Mouse (Mus musculus) heart, adult 2 months (tissue): ENCODE measurements around the gene Itga4.

Experiments used
- CTCF ChIP-seq: fragments of 200-600 bp; IDR thresholded peaks from 2 replicates; pipeline ENCODE4 v1.8.1; 2022; ENCODE audit warnings: antibody characterized with exemption, mild to moderate bottlenecking, moderate library complexity
- POLR2A ChIP-seq: fragments of 200-500 bp; IDR thresholded peaks from 2 replicates; pipeline ENCODE4 v1.6.1; 2011; ENCODE audit warnings: mild to moderate bottlenecking, low read depth, low read length, control low read depth; ENCODE audit not compliant: insufficient read depth

DNA sequence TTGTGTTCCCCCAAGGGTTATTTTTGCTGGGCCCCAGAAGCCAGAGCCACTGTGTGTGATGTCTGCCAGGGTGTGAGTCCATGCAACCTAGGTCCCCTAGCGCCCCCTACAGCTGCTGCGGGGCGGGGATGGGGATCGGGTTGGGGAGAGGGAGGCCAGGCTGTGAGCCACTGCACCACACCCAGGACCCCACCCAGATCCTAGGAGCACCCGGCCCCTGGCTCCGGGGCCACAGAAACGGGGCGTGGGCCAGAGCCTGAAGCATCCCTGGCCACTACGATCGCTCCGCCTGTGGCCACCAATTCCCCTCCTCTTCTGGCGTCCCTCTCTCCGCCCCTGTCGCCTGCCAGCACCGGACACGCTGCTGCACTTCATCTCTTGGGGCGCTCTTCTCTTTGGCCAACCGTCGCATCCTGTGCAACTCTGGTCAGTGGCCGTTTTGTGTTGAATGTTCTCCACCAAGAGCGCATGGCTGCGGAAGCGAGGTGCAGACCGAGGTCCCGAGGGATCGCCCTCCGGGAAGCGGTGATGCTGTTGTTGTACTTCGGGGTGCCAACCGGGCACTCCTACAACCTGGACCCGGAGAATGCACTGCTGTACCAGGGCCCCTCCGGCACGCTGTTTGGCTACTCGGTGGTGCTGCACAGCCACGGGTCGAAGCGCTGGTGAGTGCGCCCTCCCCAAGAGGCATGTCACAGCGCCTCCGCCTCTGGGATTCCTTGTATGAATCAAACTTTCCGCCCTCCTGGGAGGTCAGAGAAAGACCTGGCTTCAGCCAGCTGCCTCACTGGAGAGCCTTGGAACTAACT is at the start of gene Itga4:
- TF ChIP-seq CTCF (peak; percentile 51), POLR2A (no peak)
